Mouse (Mus musculus) hindbrain, embryonic 11.5 days (tissue): ENCODE data around the gene Olfr398. TPM values are rescaled to one million over a fixed set of nuclear protein-coding genes. Genes with fewer than 3 reads are reported as not detected.

Experiments
- ATAC-seq: fragments of 200-750 bp; cut with Nextera tagmentation; 2 replicates; pipeline ENCODE4 v1.8.0; 2017; ENCODE audit warnings: mild to moderate bottlenecking, moderate TSS enrichment, moderate library complexity; ENCODE audit not compliant: low FRiP score
- DNase-seq: peaks from one replicate; pipeline ENCODE4 v3.0.0-alpha.2; 2015; ENCODE audit warnings: low spot score
- H3K27ac ChIP-seq: fragments of 300-500 bp; sonication (generic); 2 replicates; pipeline ENCODE4 v1.5.1; 2014; ENCODE audit warnings: mild to moderate bottlenecking, low read depth, low read length
- H3K27me3 ChIP-seq: fragments of 300-500 bp; sonication (generic); 2 replicates; pipeline ENCODE4 v1.6.1; 2014; ENCODE audit warnings: mild to moderate bottlenecking, low read length, moderate library complexity, mixed read lengths; ENCODE audit not compliant: control insufficient read depth, insufficient read depth
- H3K36me3 ChIP-seq: fragments of 300-500 bp; sonication (generic); 2 replicates; pipeline ENCODE4 v1.6.1; 2014; ENCODE audit warnings: mild to moderate bottlenecking, low read length, moderate library complexity, mixed read lengths; ENCODE audit not compliant: control insufficient read depth, insufficient read depth
- H3K4me1 ChIP-seq: fragments of 300-500 bp; sonication (generic); replicated peaks from 2 replicates; pipeline ENCODE4 v1.6.1; 2014; ENCODE audit warnings: low read length, mixed read lengths; ENCODE audit not compliant: control insufficient read depth, insufficient read depth
- H3K4me2 ChIP-seq: fragments of 300-500 bp; sonication (generic); replicated peaks from 2 replicates; pipeline ENCODE4 v1.6.1; 2014; ENCODE audit warnings: mild to moderate bottlenecking, low read depth, low read length
- H3K4me3 ChIP-seq: fragments of 300-500 bp; sonication (generic); 2 replicates; pipeline ENCODE4 v1.5.1; 2014; ENCODE audit warnings: low read depth, low read length
- H3K9ac ChIP-seq: fragments of 300-500 bp; sonication (generic); 2 replicates; pipeline ENCODE4 v1.6.1; 2014; ENCODE audit warnings: low read depth, low read length
- H3K9me3 ChIP-seq: fragments of 300-500 bp; sonication (generic); 2 replicates; pipeline ENCODE4 v1.6.1; 2016; ENCODE audit warnings: low read length; ENCODE audit not compliant: control insufficient read depth
- WGBS: fragments of 180-500 bp; shearing (Covaris S2); extraction: QIAGEN DNeasy Blood & Tissue Kit; methylation state at CpG from one replicate; pipeline ENCODE4 v1.1.7; 2014; 5-methylcytosine and 5-hydroxymethylcytosine counted together
- polyA plus RNA-seq: library from polyadenylated mRNA; unstranded; fragments of >200 nt; fragmentation: Nextera tagmentation; extraction: Ambion mirVana; gene quantifications from 2 replicates; pipeline ENCODE4 v1.2.1, GENCODE M21; 2014

Olfr398 gene
- not detected in 2 replicates for polyA plus RNA-seq

GRCm38 (mm10) chr11:73990307-73990706 is at the start of gene Olfr398:
Gene Olfr398, minus strand, starts transcription at chr11:73990407.
- no peaks in the 10 kb centered on the region for H3K27me3 ChIP-seq
- no peaks in the 10 kb centered on the region for H3K36me3 ChIP-seq
- no peak within 1 kb of the TSS for H3K9ac ChIP-seq
- H3K9me3 ChIP-seq, result peaks cover 4% of the 10 kb centered on the region; the same call in 1 of the 2 replicates
- no peak within 1 kb of the TSS for H3K27ac ChIP-seq
- DNase-seq, result no peak
- no peak within 1 kb of the TSS for H3K4me2 ChIP-seq
- ATAC-seq, result no peak
- H3K4me3 ChIP-seq, result no peak within 1 kb of the TSS
- H3K4me1 ChIP-seq, result no peaks in the 10 kb centered on the region

DNA sequence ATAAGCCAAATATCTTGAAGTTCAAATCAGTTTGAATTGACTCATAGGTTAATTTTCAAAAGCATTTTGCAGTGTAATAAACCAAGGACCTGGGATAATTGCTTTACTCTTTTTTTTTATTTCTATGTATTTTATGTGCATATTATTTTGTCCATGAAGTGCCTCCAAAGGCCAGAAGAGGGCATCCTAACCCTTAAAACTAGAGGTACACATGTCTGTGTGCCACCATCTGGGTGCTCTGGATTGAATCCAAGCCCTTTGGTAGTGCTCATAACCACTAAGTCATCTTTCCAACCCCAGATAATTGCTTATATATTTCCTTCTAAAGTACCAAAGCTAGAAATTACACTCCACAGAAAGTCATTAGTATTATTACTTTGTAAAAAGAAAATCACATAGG is 2.9 kb upstream of the Olfr398 start:
- ATAC-seq, result no peak
- H3K4me3 ChIP-seq, result no peak overlapping the region
- H3K9me3 ChIP-seq, result no peaks in the 10 kb centered on the region; the same call in 1 of the 2 replicates
- H3K9ac ChIP-seq, result no peak overlapping the region
- DNase-seq, result no peak
- H3K36me3 ChIP-seq, result no peaks in the 10 kb centered on the region
- no peak overlapping the region for H3K27ac ChIP-seq
- no peaks in the 10 kb centered on the region for H3K4me1 ChIP-seq
- H3K4me2 ChIP-seq, result no peak overlapping the region
- no peaks in the 10 kb centered on the region for H3K27me3 ChIP-seq

GRCm38 (mm10) chr11:73960517-73960916 is 29.7 kb downstream of the Olfr398 start, which contains the start of gene Olfr397:
Gene Olfr397, plus strand, starts transcription at chr11:73960817.
- no peaks in the 10 kb centered on the region; the same call in 1 of the 2 replicates for H3K9me3 ChIP-seq
- no peak for DNase-seq
- H3K27me3 ChIP-seq, result no peaks in the 10 kb centered on the region
- H3K9ac ChIP-seq, result no peak within 1 kb of the TSS
- ATAC-seq, result no peak
- no peak within 1 kb of the TSS for H3K27ac ChIP-seq
- no peaks in the 10 kb centered on the region for H3K4me1 ChIP-seq
- no peaks in the 10 kb centered on the region for H3K36me3 ChIP-seq
- no peak within 1 kb of the TSS for H3K4me3 ChIP-seq
- H3K4me2 ChIP-seq, result no peak within 1 kb of the TSS
- 92% methylated on average over 1 of the region's 1 CpGs for WGBS

- H3K27ac ChIP-seq, result no peak within 1 kb of the TSS
- H3K9ac ChIP-seq, result no peak within 1 kb of the TSS
- no peak for ATAC-seq
- no peaks in the 10 kb centered on the region for H3K27me3 ChIP-seq
- no peak for DNase-seq
- no peak within 1 kb of the TSS for H3K4me3 ChIP-seq
- H3K36me3 ChIP-seq, result no peaks in the 10 kb centered on the region
- no peaks in the 10 kb centered on the region for H3K9me3 ChIP-seq
- H3K4me2 ChIP-seq, result no peak within 1 kb of the TSS
- H3K4me1 ChIP-seq, result no peaks in the 10 kb centered on the region
Measured at GRCm38 (mm10) chr11:73936377-73936776, 53.8 kb downstream of the Olfr398 start, which contains the start of gene Olfr23. Gene Olfr23, plus strand, starts transcription at chr11:73936677.

Other genes with a start within 250 kb of the Olfr398 start
- gene Olfr389, start 209.7 kb downstream of the Olfr398 start, polyA plus RNA-seq, result not detected in 2 replicates
- not detected in 2 replicates for gene Olfr390, start 207.4 kb downstream of the Olfr398 start, polyA plus RNA-seq
- gene Olfr391-ps, start 187.4 kb downstream of the Olfr398 start, polyA plus RNA-seq, result not detected in 2 replicates
- gene Olfr392, start 173.4 kb downstream of the Olfr398 start, polyA plus RNA-seq, result not detected in 2 replicates
- gene Olfr393, start 139.0 kb downstream of the Olfr398 start, polyA plus RNA-seq, result not detected in 2 replicates
- not detected in 2 replicates for gene Olfr394, start 99.6 kb downstream of the Olfr398 start, polyA plus RNA-seq
- not detected in 2 replicates for gene Olfr395, start 81.1 kb downstream of the Olfr398 start, polyA plus RNA-seq
- gene Olfr23, start 53.7 kb downstream of the Olfr398 start, polyA plus RNA-seq, result not detected in 2 replicates
- gene Olfr397, start 29.6 kb downstream of the Olfr398 start, polyA plus RNA-seq, result not detected in 2 replicates
- not detected in 2 replicates for gene Olfr139, start 66.1 kb upstream of the Olfr398 start, polyA plus RNA-seq
- gene Olfr399, start 66.2 kb upstream of the Olfr398 start, polyA plus RNA-seq, result not detected in 2 replicates
- gene Zfp616, start 79.5 kb upstream of the Olfr398 start, polyA plus RNA-seq, result not detected in 2 replicates
- gene Olfr401, start 123.3 kb upstream of the Olfr398 start, polyA plus RNA-seq, result not detected in 2 replicates
- not detected in 2 replicates for gene Olfr402, start 163.1 kb upstream of the Olfr398 start, polyA plus RNA-seq
- gene Olfr403, start 195.8 kb upstream of the Olfr398 start, polyA plus RNA-seq, result not detected in 2 replicates
- not detected in 2 replicates for gene Olfr43, start 221.0 kb upstream of the Olfr398 start, polyA plus RNA-seq